Mouse (Mus musculus) T-helper 2 cell (primary cell): ENCODE data around the gene Adgrd1.

Experiments used
- in situ Hi-C: fragments of 300-600 bp; cut with MboI, MseI; formaldehyde crosslinking; loops from one replicate; pipeline ENCODE4 v1.15.1; 2025; ENCODE audit warnings: high pct_unique_total_duplicates

Adgrd1 gene

GRCm38 (mm10) chr5:129244392-129244791, 147.8 kb downstream of the Adgrd1 start:
- in situ Hi-C loops, result no loop called here

- in situ Hi-C loops, result no loop called here
These were observed 152.5 kb downstream of the Adgrd1 start for GRCm38 (mm10) chr5:129249080-129249479.
